Mouse (Mus musculus) heart, adult 2 months (tissue): Measurements from ENCODE around the gene Evx2. TPM values are rescaled to one million over a fixed set of nuclear protein-coding genes. Genes with fewer than 3 reads are reported as not detected.

Experiments
- DNase-seq, 2 experiments: peaks; one replicate each; pipeline ENCODE4 v3.0.0; 2021
- H3K27ac ChIP-seq: fragments of 200-600 bp; 2 replicates; pipeline ENCODE4 v1.8.1; 2022
- H3K27me3 ChIP-seq: fragments of 200-500 bp; 2 replicates; pipeline ENCODE4 v1.6.1; 2012; ENCODE audit warnings: mild to moderate bottlenecking, low read length, inconsistent platforms, mixed read lengths; ENCODE audit not compliant: control insufficient read depth, insufficient read depth
- H3K36me3 ChIP-seq: fragments of 200-500 bp; 2 replicates; pipeline ENCODE4 v1.6.1; 2012; ENCODE audit warnings: low read length, inconsistent platforms; ENCODE audit not compliant: control insufficient read depth, insufficient read depth
- H3K4me1 ChIP-seq: fragments of 200-500 bp; 2 replicates; pipeline ENCODE4 v1.6.1; 2011; ENCODE audit warnings: low read length; ENCODE audit not compliant: control insufficient read depth, insufficient read depth
- H3K4me3 ChIP-seq: fragments of 200-600 bp; 2 replicates; pipeline ENCODE4 v1.8.1; 2022
- H3K79me2 ChIP-seq: fragments of 200-500 bp; replicated peaks from 2 replicates; pipeline ENCODE4 v1.6.1; 2012; ENCODE audit warnings: mild to moderate bottlenecking, inconsistent platforms, low read length, moderate library complexity, mixed read lengths; ENCODE audit not compliant: control insufficient read depth, insufficient read depth
- H3K9ac ChIP-seq: fragments of 200-500 bp; 2 replicates; pipeline ENCODE4 v1.6.1; 2012; ENCODE audit warnings: low read depth, mild to moderate bottlenecking, control low read depth, inconsistent platforms, low read length, mixed read lengths
- CTCF ChIP-seq: fragments of 200-600 bp; IDR thresholded peaks from 2 replicates; pipeline ENCODE4 v1.8.1; 2022; ENCODE audit warnings: antibody characterized with exemption, mild to moderate bottlenecking, moderate library complexity
- EP300 ChIP-seq: fragments of 200-500 bp; IDR thresholded peaks from 2 replicates; pipeline ENCODE4 v1.6.1; 2011; ENCODE audit warnings: low read depth, low read length, control low read depth; ENCODE audit not compliant: insufficient read depth
- POLR2A ChIP-seq: fragments of 200-500 bp; IDR thresholded peaks from 2 replicates; pipeline ENCODE4 v1.6.1; 2011; ENCODE audit warnings: mild to moderate bottlenecking, low read depth, low read length, control low read depth; ENCODE audit not compliant: insufficient read depth
- WGBS: fragments of 180-500 bp; shearing (Covaris S2); methylation state at CpG from one replicate; pipeline ENCODE4 v1.1.7; 2018; 5-methylcytosine and 5-hydroxymethylcytosine counted together
- intact Hi-C: fragments of 180-260 bp; cut with DNase I; formaldehyde crosslinking; loops from one replicate; pipeline ENCODE4 v1.15.1; 2025
- polyA plus RNA-seq: library from polyadenylated mRNA; depleted of rRNA; stranded (reverse); fragments of >200 nt; gene quantifications from 2 replicates; pipeline ENCODE4 v1.2.3, GENCODE M21; 2012
- total RNA-seq, 2 experiments: library from RNA; stranded (reverse); gene quantifications; 2 replicates each; pipeline ENCODE4 v1.2.3; 2021

The Evx2 gene
- total and polyA plus RNA-seq, 3 experiments: not detected

DNA sequence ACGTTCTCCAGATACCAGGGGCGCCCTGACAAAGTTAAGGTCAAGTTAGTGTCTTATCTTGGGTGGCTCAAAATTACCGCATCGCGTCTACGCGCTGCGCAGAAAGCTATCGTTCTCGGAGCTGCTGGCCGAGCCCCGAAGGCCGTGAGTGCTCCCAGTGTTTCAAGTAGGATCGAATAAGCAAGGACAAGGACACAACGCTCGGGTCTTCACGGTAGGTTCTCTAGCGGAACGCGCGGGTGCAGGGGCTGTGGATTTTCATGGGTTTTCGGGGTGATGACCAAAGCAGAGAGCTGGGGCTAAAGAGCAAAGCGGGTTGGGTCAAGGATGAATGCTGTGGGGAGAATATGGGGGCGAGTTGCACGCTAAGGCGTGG lies 20.2 kb upstream of the Evx2 start:
- H3K27ac ChIP-seq: no peak overlapping the region
- TF ChIP-seq POLR2A (no peak), EP300 (no peak), CTCF (no peak)
- WGBS: 2% methylated on average over 26 of the region's 26 CpGs
- intact Hi-C loops: no loop called here
- no peaks in the 10 kb centered on the region for H3K36me3 ChIP-seq
- no peak overlapping the region for H3K9ac ChIP-seq
- H3K79me2 ChIP-seq: no peaks in the 10 kb centered on the region
- peaks cover 45% of the 10 kb centered on the region for H3K27me3 ChIP-seq
- DNase-seq: no peak
- no peaks in the 10 kb centered on the region for H3K4me1 ChIP-seq
- no peak overlapping the region for H3K4me3 ChIP-seq

DNA sequence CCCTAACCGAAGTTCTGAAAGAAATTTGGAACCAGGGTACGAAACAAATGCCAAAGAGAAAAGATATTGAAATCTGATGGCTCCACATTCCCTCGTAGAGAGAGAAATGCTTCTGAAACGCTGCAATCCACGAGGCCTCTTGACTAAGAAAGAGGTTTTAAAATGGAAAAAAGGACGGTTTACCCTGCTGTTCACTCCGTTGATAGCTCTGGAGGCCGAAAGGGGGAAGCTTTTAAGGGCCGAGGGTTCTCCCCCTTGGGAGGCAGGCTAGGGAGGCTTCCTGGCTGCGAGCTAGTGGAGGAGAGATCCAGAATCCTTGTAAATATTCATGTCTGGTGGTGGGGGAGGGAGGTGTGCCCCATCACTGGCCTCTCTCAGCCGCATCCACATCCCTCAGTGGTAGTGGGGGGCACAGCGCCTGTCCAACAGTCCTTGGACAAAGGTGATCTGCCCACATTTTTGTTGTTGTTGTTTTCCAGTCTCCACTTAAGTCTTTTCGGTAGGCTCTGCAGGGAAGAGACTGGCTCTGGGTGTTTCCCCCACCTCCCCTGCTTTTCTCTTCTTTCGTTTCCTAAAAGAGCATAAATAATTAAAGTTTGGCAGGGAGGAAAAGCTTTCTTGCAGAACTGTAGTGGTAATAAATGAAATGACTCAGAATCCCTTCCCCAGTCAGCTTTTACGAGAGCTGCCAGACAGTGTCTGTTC lies 19.7 kb upstream of the Evx2 start, which contains the start of gene Hoxd11:
TSS of gene Hoxd11 (plus strand) at position 667 of the 705 bp plus-strand sequence.
- Histone ChIP-seq H3K79me2 (no peaks in the 10 kb centered on the region), H3K36me3 (no peaks in the 10 kb centered on the region), H3K27ac (no peak within 1 kb of the TSS), H3K9ac (no peak within 1 kb of the TSS), H3K4me3 (no peak within 1 kb of the TSS), H3K27me3 (peaks cover 43% of the 10 kb centered on the region), H3K4me1 (no peaks in the 10 kb centered on the region)
- DNase-seq: no peak
- TF ChIP-seq CTCF (no peak), POLR2A (no peak), EP300 (no peak)
- intact Hi-C loops: no loop called here
- 5% methylated on average over 15 of the region's 15 CpGs for WGBS

DNA sequence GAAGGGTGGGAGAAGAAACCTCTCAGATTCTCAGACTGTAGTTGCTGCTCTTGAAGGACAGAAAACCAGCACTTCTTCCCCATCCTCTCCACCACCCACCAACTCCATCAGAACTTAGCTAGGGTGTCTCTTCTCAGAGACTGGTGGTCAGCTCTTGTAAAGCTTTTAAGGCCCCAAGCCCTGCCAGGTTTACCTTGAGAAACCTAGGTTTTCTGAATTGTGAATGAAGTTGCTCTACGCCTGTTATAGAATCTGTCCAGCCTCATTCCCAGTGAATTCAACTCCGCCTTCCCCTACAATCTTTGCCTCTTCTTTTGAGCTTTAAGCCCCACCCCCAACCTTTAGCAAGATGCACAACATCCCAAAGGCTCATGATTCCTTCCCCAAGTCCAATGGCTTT lies 17.7 kb upstream of the Evx2 start:
- Histone ChIP-seq H3K27me3 (peaks cover 34% of the 10 kb centered on the region), H3K79me2 (no peaks in the 10 kb centered on the region)
- TF ChIP-seq EP300 (no peak), POLR2A (no peak), CTCF (no peak)

DNA sequence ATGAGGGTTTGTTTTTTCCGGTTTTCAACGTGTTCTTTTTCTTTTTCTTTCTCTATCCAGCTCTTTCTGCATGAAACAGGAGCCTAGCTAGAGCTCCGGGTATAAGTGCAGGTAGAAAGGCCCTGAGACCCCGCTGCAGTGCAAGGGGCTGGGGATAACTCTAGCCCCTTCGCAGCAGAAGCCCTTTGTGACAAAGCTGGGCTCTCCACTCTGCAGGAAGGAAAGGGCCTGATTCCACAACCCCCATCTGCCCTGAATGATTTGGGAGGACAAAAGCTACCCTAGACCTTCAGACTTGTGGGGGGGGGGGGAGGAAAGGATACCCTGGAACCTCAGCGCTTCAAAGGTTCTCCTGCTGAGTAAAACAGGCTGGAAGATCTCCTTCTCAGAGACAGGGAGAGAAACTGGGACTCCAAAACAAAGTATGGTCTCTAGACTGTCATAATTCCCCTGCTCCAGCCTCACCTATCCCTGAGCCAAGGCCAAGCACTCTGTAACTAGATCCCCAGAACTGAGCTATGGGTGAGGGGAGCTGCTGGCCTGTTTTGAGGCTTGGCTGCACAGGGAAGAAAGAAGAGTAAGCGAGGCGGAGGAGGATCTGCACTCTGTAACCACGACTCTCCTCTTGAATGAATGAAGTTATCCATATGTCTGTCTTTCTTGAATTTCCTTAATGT lies 17.2 kb upstream of the Evx2 start:
- no peaks in the 10 kb centered on the region for H3K36me3 ChIP-seq
- no peaks in the 10 kb centered on the region for H3K79me2 ChIP-seq
- DNase-seq: peak in 1 of 2 experiments; percentile 9
- no peaks in the 10 kb centered on the region for H3K4me1 ChIP-seq
- H3K27me3 ChIP-seq: peaks cover 29% of the 10 kb centered on the region
- H3K27ac ChIP-seq: no peak overlapping the region
- H3K9ac ChIP-seq: no peak overlapping the region
- no peak overlapping the region for H3K4me3 ChIP-seq
- TF ChIP-seq CTCF: no peak
- TF ChIP-seq POLR2A: no peak
- TF ChIP-seq EP300: no peak
- 10% methylated on average over 9 of the region's 9 CpGs for WGBS
- intact Hi-C loops: no loop called here

More for the DNA sequence above, 17.7 kb upstream of the Evx2 start:
- H3K36me3 ChIP-seq: no peaks in the 10 kb centered on the region
- peak in 1 of 2 experiments; percentile 1 for DNase-seq
- no peak overlapping the region for H3K9ac ChIP-seq
- H3K4me3 ChIP-seq: no peak overlapping the region
- 26% methylated on average over 2 of the region's 2 CpGs for WGBS
- H3K27ac ChIP-seq: no peak overlapping the region
- H3K4me1 ChIP-seq: no peaks in the 10 kb centered on the region
- intact Hi-C loops: no loop called here

DNA sequence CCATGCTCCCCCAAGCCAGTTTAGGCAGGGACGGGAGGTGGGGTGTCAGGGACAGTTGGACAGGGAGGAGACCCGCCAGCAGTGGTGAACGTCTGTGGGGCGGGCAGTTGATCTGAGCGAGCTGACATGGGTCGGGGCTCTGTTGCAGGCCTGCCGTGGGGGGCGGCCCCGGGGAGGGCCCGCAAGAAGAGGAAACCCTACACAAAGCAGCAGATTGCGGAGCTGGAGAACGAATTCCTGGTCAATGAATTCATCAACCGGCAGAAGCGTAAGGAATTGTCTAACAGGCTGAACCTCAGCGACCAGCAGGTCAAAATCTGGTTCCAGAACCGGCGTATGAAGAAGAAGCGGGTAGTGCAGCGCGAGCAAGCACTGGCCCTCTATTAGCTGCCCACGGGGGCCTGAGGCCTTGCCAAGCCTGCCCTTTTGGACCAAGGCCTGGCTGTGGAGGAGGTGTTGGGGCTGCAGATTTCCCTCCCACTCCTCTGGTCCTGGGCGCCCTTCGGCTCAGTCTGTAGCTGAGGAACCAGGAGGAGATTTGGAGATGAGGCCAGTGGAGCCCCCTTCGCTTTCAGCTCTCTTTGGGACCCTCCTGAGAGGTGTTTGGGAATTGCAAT lies 16.4 kb upstream of the Evx2 start:
- peaks cover 27% of the 10 kb centered on the region for H3K27me3 ChIP-seq
- no peaks in the 10 kb centered on the region for H3K36me3 ChIP-seq
- WGBS: 8% methylated on average over 24 of the region's 24 CpGs
- no peak for TF ChIP-seq POLR2A
- no peak for TF ChIP-seq EP300
- TF ChIP-seq CTCF: no peak
- no peak overlapping the region for H3K27ac ChIP-seq
- intact Hi-C loops: no loop called here
- no peak for DNase-seq
- no peak overlapping the region for H3K9ac ChIP-seq
- H3K4me3 ChIP-seq: no peak overlapping the region
- no peaks in the 10 kb centered on the region for H3K79me2 ChIP-seq
- H3K4me1 ChIP-seq: no peaks in the 10 kb centered on the region
